Mouse (Mus musculus): ENCODE results near the gene Ubxn4. TPM values are rescaled to one million over a fixed set of nuclear protein-coding genes. Genes with fewer than 3 reads are reported as not detected.
A peak's percentile ranks its signal among the peaks of the same experiment; 100 is the strongest.
"Not testable (repeated sequence)": the region's sequence is repeated elsewhere in the genome, so short reads cannot be mapped to it uniquely, and the experiment has no call there.

Ubxn4 gene
- polyA plus RNA-seq, 1 experiment from 2014 or later, result 35.1 TPM

GRCm38 (mm10) chr1:128243996-128244726 lies 397 bp downstream of the Ubxn4 start:
- H3K36me3 ChIP-seq (replicated peaks; ENCODE audit: insufficient read depth, low read length), result 0 out of 2 replicates have a peak, but pooled peaks cover 4% of the 10 kb centered on the region
- H3K4me3 ChIP-seq (ENCODE audit: low read depth, low read length), result peak overlapping the region; percentile 74
- ATAC-seq, result peak; percentile 97
- no peaks in the 10 kb centered on the region for H3K27me3 ChIP-seq (ENCODE audit: insufficient read depth, low read length)
- TF ChIP-seq CTCF (IDR thresholded peaks at IDR 0.05; ENCODE audit: low read depth) (no peak), EP300 (IDR thresholded peaks at IDR 0.05; ENCODE audit: low read depth) (no peak)
- H3K4me1 ChIP-seq (ENCODE audit: insufficient read depth), result peaks cover 4% of the 10 kb centered on the region
- H3K9ac ChIP-seq (replicated peaks), result peak overlapping the region; percentile 84
- H3K9me3 ChIP-seq (ENCODE audit: low read length), result no peaks in the 10 kb centered on the region
- WGBS (ENCODE audit: insufficient replicate concordance), result under 1% methylated on average over 70 of the region's 71 CpGs
- peak; percentile 97 for DNase-seq
- H3K4me2 ChIP-seq (ENCODE audit: low read depth, low read length), result peak overlapping the region; percentile 94
- peak overlapping the region; percentile 93 for H3K27ac ChIP-seq (ENCODE audit: low read depth)

GRCm38 (mm10) chr1:128244727-128245355 lies 1.1 kb downstream of the Ubxn4 start:
- Histone ChIP-seq H3K4me2 (ENCODE audit: low read depth, low read length) (peak overlapping the region; percentile 94), H3K4me1 (ENCODE audit: insufficient read depth) (peaks cover 4% of the 10 kb centered on the region), H3K4me3 (ENCODE audit: low read depth, low read length) (peak overlapping the region; percentile 74), H3K9ac (replicated peaks) (peak overlapping the region; percentile 84), H3K36me3 (replicated peaks; ENCODE audit: insufficient read depth, low read length) (no peaks in the 10 kb centered on the region), H3K27ac (ENCODE audit: low read depth) (peak overlapping the region; percentile 93), H3K27me3 (ENCODE audit: insufficient read depth, low read length) (no peaks in the 10 kb centered on the region), H3K9me3 (ENCODE audit: low read length) (no peaks in the 10 kb centered on the region)
- under 1% methylated on average over 19 of the region's 19 CpGs for WGBS (ENCODE audit: insufficient replicate concordance)
- DNase-seq, result peak; percentile 60
- TF ChIP-seq EP300 (IDR thresholded peaks at IDR 0.05; ENCODE audit: low read depth) (no peak), CTCF (IDR thresholded peaks at IDR 0.05; ENCODE audit: low read depth) (no peak)
- peak; percentile 24 for ATAC-seq

GRCm38 (mm10) chr1:128267061-128267460 lies 23.3 kb downstream of the Ubxn4 start:
- H3K27me3 ChIP-seq (ENCODE audit: insufficient read depth, low read length); ATAC-seq; DNase-seq; H3K4me3 ChIP-seq (ENCODE audit: low read depth, low read length); H3K27ac ChIP-seq (ENCODE audit: low read depth); H3K4me1 ChIP-seq (ENCODE audit: insufficient read depth); H3K9ac ChIP-seq (replicated peaks); H3K4me2 ChIP-seq (ENCODE audit: low read depth, low read length); H3K9me3 ChIP-seq (ENCODE audit: low read length): not testable (repeated sequence)
- 69% methylated on average over 7 of the region's 7 CpGs for WGBS (ENCODE audit: insufficient replicate concordance)
- peaks cover 67% of the 10 kb centered on the region for H3K36me3 ChIP-seq (replicated peaks; ENCODE audit: insufficient read depth, low read length)

- H3K27me3 ChIP-seq (ENCODE audit: insufficient read depth, low read length), result no peaks in the 10 kb centered on the region
- ATAC-seq, result no peak
- H3K36me3 ChIP-seq (replicated peaks; ENCODE audit: insufficient read depth, low read length), result peaks cover 68% of the 10 kb centered on the region
- H3K4me3 ChIP-seq (ENCODE audit: low read depth, low read length), result no peak overlapping the region
- no peak overlapping the region for H3K9ac ChIP-seq (replicated peaks)
- no peak for DNase-seq
- no peaks in the 10 kb centered on the region for H3K9me3 ChIP-seq (ENCODE audit: low read length)
- H3K4me2 ChIP-seq (ENCODE audit: low read depth, low read length), result no peak overlapping the region
- TF ChIP-seq EP300 (IDR thresholded peaks at IDR 0.05; ENCODE audit: low read depth) (no peak), CTCF (IDR thresholded peaks at IDR 0.05; ENCODE audit: low read depth) (no peak)
- 87% methylated on average over 3 of the region's 3 CpGs for WGBS (ENCODE audit: insufficient replicate concordance)
- no peak overlapping the region for H3K27ac ChIP-seq (ENCODE audit: low read depth)
- no peaks in the 10 kb centered on the region for H3K4me1 ChIP-seq (ENCODE audit: insufficient read depth)
These were observed 27.0 kb downstream of the Ubxn4 start for GRCm38 (mm10) chr1:128270731-128271130.

- no peak overlapping the region for H3K27ac ChIP-seq (ENCODE audit: low read depth)
- no peak overlapping the region for H3K9ac ChIP-seq (replicated peaks)
- TF ChIP-seq CTCF (IDR thresholded peaks at IDR 0.05; ENCODE audit: low read depth) (no peak), EP300 (IDR thresholded peaks at IDR 0.05; ENCODE audit: low read depth) (no peak)
- no peaks in the 10 kb centered on the region for H3K9me3 ChIP-seq (ENCODE audit: low read length)
- H3K4me1 ChIP-seq (ENCODE audit: insufficient read depth), result no peaks in the 10 kb centered on the region
- WGBS (ENCODE audit: insufficient replicate concordance), result 65% methylated on average over 1 of the region's 1 CpGs
- H3K36me3 ChIP-seq (replicated peaks; ENCODE audit: insufficient read depth, low read length), result peaks cover 67% of the 10 kb centered on the region
- no peak for DNase-seq
- H3K27me3 ChIP-seq (ENCODE audit: insufficient read depth, low read length), result no peaks in the 10 kb centered on the region
- H3K4me2 ChIP-seq (ENCODE audit: low read depth, low read length), result no peak overlapping the region
- ATAC-seq, result no peak
- H3K4me3 ChIP-seq (ENCODE audit: low read depth, low read length), result no peak overlapping the region
These were observed 32.1 kb downstream of the Ubxn4 start for GRCm38 (mm10) chr1:128275908-128276307.

GRCm38 (mm10) chr1:128278563-128278962 lies 34.8 kb downstream of the Ubxn4 start:
- no peaks in the 10 kb centered on the region for H3K4me1 ChIP-seq (ENCODE audit: insufficient read depth)
- H3K27me3 ChIP-seq (ENCODE audit: insufficient read depth, low read length), result no peaks in the 10 kb centered on the region
- ATAC-seq, result no peak
- H3K4me2 ChIP-seq (ENCODE audit: low read depth, low read length), result no peak overlapping the region
- H3K4me3 ChIP-seq (ENCODE audit: low read depth, low read length), result no peak overlapping the region
- no peak overlapping the region for H3K9ac ChIP-seq (replicated peaks)
- no peak for DNase-seq
- H3K36me3 ChIP-seq (replicated peaks; ENCODE audit: insufficient read depth, low read length), result peaks cover 49% of the 10 kb centered on the region
- WGBS (ENCODE audit: insufficient replicate concordance), result 86% methylated on average over 3 of the region's 3 CpGs
- H3K9me3 ChIP-seq (ENCODE audit: low read length), result no peaks in the 10 kb centered on the region
- H3K27ac ChIP-seq (ENCODE audit: low read depth), result no peak overlapping the region
- TF ChIP-seq CTCF (IDR thresholded peaks at IDR 0.05; ENCODE audit: low read depth) (no peak), EP300 (IDR thresholded peaks at IDR 0.05; ENCODE audit: low read depth) (no peak)
